Mouse (Mus musculus): ENCODE measurements around the gene Fanca.

GRCm38 (mm10) chr8:123239398-123239797 lies 79.0 kb downstream of the Fanca start:
- TF ChIP-seq FLI1 (IDR thresholded peaks at IDR 0.05; ENCODE audit: low read length) (no peak), GATA1 (IDR thresholded peaks at IDR 0.05; ENCODE audit: borderline replicate concordance, low read length) (no peak)

All from megakaryocyte, embryonic 14.5 days (primary cell).